Mouse (Mus musculus) forebrain, embryonic 11.5 days (tissue): ENCODE data around the gene Gclc. TPM values are rescaled to one million over a fixed set of nuclear protein-coding genes. Genes with fewer than 3 reads are reported as not detected.
A peak's percentile ranks its signal among the peaks of the same experiment; 100 is the strongest.

ENCODE experiments used
- ATAC-seq: fragments of 200-750 bp; cut with Nextera tagmentation; replicated peaks from 2 replicates; pipeline ENCODE4 v1.8.0; 2017; ENCODE audit warnings: moderate TSS enrichment; ENCODE audit not compliant: low FRiP score
- DNase-seq: peaks from one replicate; pipeline ENCODE4 v3.0.0-alpha.2; 2017; ENCODE audit warnings: low spot score
- H3K27ac ChIP-seq: fragments of 300-500 bp; sonication (generic); 2 replicates; pipeline ENCODE4 v1.5.1; 2014; ENCODE audit warnings: low read depth, low read length
- H3K27me3 ChIP-seq: fragments of 300-500 bp; sonication (generic); 2 replicates; pipeline ENCODE4 v1.6.1; 2014; ENCODE audit warnings: mild to moderate bottlenecking, low read length, mixed read lengths; ENCODE audit not compliant: control insufficient read depth, insufficient read depth
- H3K36me3 ChIP-seq: fragments of 300-500 bp; sonication (generic); 2 replicates; pipeline ENCODE4 v1.6.1; 2014; ENCODE audit warnings: mild to moderate bottlenecking, low read length, moderate library complexity, mixed read lengths; ENCODE audit not compliant: control insufficient read depth, insufficient read depth
- H3K4me1 ChIP-seq: fragments of 300-500 bp; sonication (generic); replicated peaks from 2 replicates; pipeline ENCODE4 v1.6.1; 2014; ENCODE audit warnings: low read length, mixed read lengths; ENCODE audit not compliant: control insufficient read depth, insufficient read depth
- H3K4me2 ChIP-seq: fragments of 300-500 bp; sonication (generic); 2 replicates; pipeline ENCODE4 v1.6.1; 2014; ENCODE audit warnings: low read depth, mild to moderate bottlenecking, low read length, moderate library complexity, mixed read lengths; ENCODE audit not compliant: severe bottlenecking
- H3K4me3 ChIP-seq: fragments of 300-500 bp; sonication (generic); 2 replicates; pipeline ENCODE4 v1.5.1; 2014; ENCODE audit warnings: low read depth, low read length
- H3K9ac ChIP-seq: fragments of 300-500 bp; sonication (generic); 2 replicates; pipeline ENCODE4 v1.6.1; 2014; ENCODE audit warnings: low read length
- H3K9me3 ChIP-seq: fragments of 300-500 bp; sonication (generic); 2 replicates; pipeline ENCODE4 v1.6.1; 2016; ENCODE audit warnings: low read length, mixed read lengths; ENCODE audit not compliant: control insufficient read depth
- WGBS: fragments of 180-500 bp; shearing (Covaris S2); extraction: QIAGEN DNeasy Blood & Tissue Kit; methylation state at CpG from one replicate; pipeline ENCODE4 v1.1.7; 2014; 5-methylcytosine and 5-hydroxymethylcytosine counted together
- polyA plus RNA-seq: library from polyadenylated mRNA; unstranded; fragments of >200 nt; fragmentation: Nextera tagmentation; extraction: Ambion mirVana; gene quantifications from 2 replicates; pipeline ENCODE4 v1.2.1, GENCODE M21; 2014

The Gclc gene
- polyA plus RNA-seq, 1 experiment from 2014 or later = 23.6 TPM

- H3K4me1 ChIP-seq = peaks cover 7% of the 10 kb centered on the region; the same call in 1 of the 2 replicates
- H3K36me3 ChIP-seq = no peaks in the 10 kb centered on the region
- WGBS = 60% methylated on average over 6 of the region's 6 CpGs
- no peak overlapping the region for H3K4me3 ChIP-seq
- H3K9me3 ChIP-seq = no peaks in the 10 kb centered on the region
- H3K4me2 ChIP-seq = no peak overlapping the region
- DNase-seq = no peak
- H3K27ac ChIP-seq = no peak overlapping the region
- H3K27me3 ChIP-seq = no peaks in the 10 kb centered on the region
- no peak overlapping the region for H3K9ac ChIP-seq
- no peak for ATAC-seq
Measured at GRCm38 (mm10) chr9:77770909-77771308, 16.6 kb downstream of the Gclc start.

- Histone ChIP-seq H3K4me3 (no peak overlapping the region), H3K4me2 (no peak overlapping the region), H3K36me3 (no peaks in the 10 kb centered on the region), H3K9me3 (no peaks in the 10 kb centered on the region), H3K27me3 (no peaks in the 10 kb centered on the region), H3K4me1 (peaks cover 7% of the 10 kb centered on the region; the same call in 1 of the 2 replicates), H3K9ac (no peak overlapping the region), H3K27ac (no peak overlapping the region)
- ATAC-seq (no peak), DNase-seq (no peak)
- 69% methylated on average over 5 of the region's 5 CpGs for WGBS
Measured at GRCm38 (mm10) chr9:77771330-77771729, 17.0 kb downstream of the Gclc start.

GRCm38 (mm10) chr9:77771765-77772383, 17.5 kb downstream of the Gclc start:
- Histone ChIP-seq H3K36me3 (no peaks in the 10 kb centered on the region; the same call in 1 of the 2 replicates), H3K4me1 (peaks cover 7% of the 10 kb centered on the region; the same call in 1 of the 2 replicates), H3K4me2 (no peak overlapping the region), H3K27me3 (no peaks in the 10 kb centered on the region), H3K4me3 (no peak overlapping the region), H3K9me3 (no peaks in the 10 kb centered on the region), H3K9ac (no peak overlapping the region), H3K27ac (no peak overlapping the region)
- no peak for DNase-seq
- peak; percentile 65 for ATAC-seq
- 36% methylated on average over 10 of the region's 10 CpGs for WGBS

- no peak for DNase-seq
- no peak for ATAC-seq
- Histone ChIP-seq H3K4me3 (no peak overlapping the region), H3K4me2 (no peak overlapping the region), H3K4me1 (peaks cover under 1% of the 10 kb centered on the region; the same call in 1 of the 2 replicates), H3K9ac (no peak overlapping the region), H3K36me3 (no peaks in the 10 kb centered on the region; the same call in 1 of the 2 replicates), H3K27me3 (no peaks in the 10 kb centered on the region), H3K9me3 (no peaks in the 10 kb centered on the region), H3K27ac (no peak overlapping the region)
- WGBS = 43% methylated on average over 7 of the region's 7 CpGs
Measured at GRCm38 (mm10) chr9:77776720-77777515, 22.6 kb downstream of the Gclc start.

GRCm38 (mm10) chr9:77777622-77778021, 23.3 kb downstream of the Gclc start:
- 85% methylated on average over 5 of the region's 5 CpGs for WGBS
- no peaks in the 10 kb centered on the region for H3K4me1 ChIP-seq
- H3K36me3 ChIP-seq = no peaks in the 10 kb centered on the region; the same call in 1 of the 2 replicates
- no peak overlapping the region for H3K4me2 ChIP-seq
- no peak overlapping the region for H3K27ac ChIP-seq
- no peak overlapping the region for H3K4me3 ChIP-seq
- H3K9ac ChIP-seq = no peak overlapping the region
- H3K9me3 ChIP-seq = no peaks in the 10 kb centered on the region
- H3K27me3 ChIP-seq = no peaks in the 10 kb centered on the region
- DNase-seq (no peak), ATAC-seq (no peak)

GRCm38 (mm10) chr9:77779711-77780110, 25.4 kb downstream of the Gclc start:
- Histone ChIP-seq H3K27ac (no peak overlapping the region), H3K27me3 (no peaks in the 10 kb centered on the region), H3K4me3 (no peak overlapping the region), H3K4me1 (no peaks in the 10 kb centered on the region), H3K4me2 (no peak overlapping the region), H3K9me3 (no peaks in the 10 kb centered on the region), H3K9ac (no peak overlapping the region), H3K36me3 (no peaks in the 10 kb centered on the region; the same call in 1 of the 2 replicates)
- WGBS = 90% methylated on average over 4 of the region's 4 CpGs
- no peak for DNase-seq
- ATAC-seq = no peak

- Histone ChIP-seq H3K27me3 (no peaks in the 10 kb centered on the region), H3K9ac (no peak overlapping the region), H3K9me3 (no peaks in the 10 kb centered on the region), H3K4me3 (no peak overlapping the region), H3K4me1 (no peaks in the 10 kb centered on the region), H3K36me3 (no peaks in the 10 kb centered on the region; the same call in 1 of the 2 replicates), H3K4me2 (no peak overlapping the region), H3K27ac (no peak overlapping the region)
- DNase-seq = no peak
- no peak for ATAC-seq
- WGBS = 59% methylated on average over 5 of the region's 5 CpGs
Measured at GRCm38 (mm10) chr9:77781453-77782163, 27.3 kb downstream of the Gclc start.

- DNase-seq (no peak), ATAC-seq (no peak)
- no peak overlapping the region for H3K4me2 ChIP-seq
- no peak overlapping the region for H3K27ac ChIP-seq
- no peaks in the 10 kb centered on the region; the same call in 1 of the 2 replicates for H3K36me3 ChIP-seq
- no peaks in the 10 kb centered on the region for H3K27me3 ChIP-seq
- no peaks in the 10 kb centered on the region for H3K9me3 ChIP-seq
- 84% methylated on average over 4 of the region's 4 CpGs for WGBS
- H3K4me3 ChIP-seq = no peak overlapping the region
- no peak overlapping the region for H3K9ac ChIP-seq
- no peaks in the 10 kb centered on the region for H3K4me1 ChIP-seq
Measured at GRCm38 (mm10) chr9:77782201-77782600, 27.9 kb downstream of the Gclc start.
